ENCODE assay signal across 8 mouse cellular contexts in the genomic region with DNA sequence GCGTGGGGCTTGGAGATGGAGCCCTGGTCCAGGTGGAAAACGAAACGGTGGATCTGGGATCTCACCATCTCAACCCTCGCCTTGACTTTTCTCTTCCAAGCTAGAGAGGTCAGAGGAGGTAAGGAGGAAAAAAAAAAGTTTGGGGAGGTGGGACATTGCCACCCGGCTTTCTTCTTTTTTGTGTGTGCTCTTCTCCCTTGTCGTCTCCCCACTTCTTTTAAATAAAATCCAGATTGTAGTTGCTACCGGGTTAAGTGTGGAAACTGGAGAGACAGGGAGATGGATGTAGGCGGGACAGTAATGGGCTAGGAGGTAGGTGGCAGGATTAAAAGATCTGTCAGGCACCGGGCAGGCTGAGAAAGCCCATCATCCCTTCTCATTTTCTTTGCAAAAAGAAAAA. TPM values are rescaled to one million over a fixed set of nuclear protein-coding genes. Genes with fewer than 3 reads are reported as not detected.
A peak's percentile ranks its signal among the peaks of the same experiment; 100 is the strongest.
DNase-seq lines count a peak whose midpoint lies in the region; ATAC-seq and TF ChIP-seq lines count a peak whose summit lies in the region.

No protein-coding gene starts in this region.

- no peaks in the 10 kb centered on the region for H3K9me3 ChIP-seq in kidney, embryonic 15.5 days (replicated peaks)
- no peaks in the 10 kb centered on the region for H3K9me3 ChIP-seq in embryonic facial prominence, embryonic 15.5 days (replicated peaks)
- H3K9me3 ChIP-seq in intestine, embryonic 14.5 days (ENCODE audit: control insufficient read depth, low read length) = no peaks in the 10 kb centered on the region

- H3K4me3 ChIP-seq in kidney, embryonic 15.5 days (replicated peaks) = peak overlapping the region; percentile 67
- H3K4me3 ChIP-seq in embryonic facial prominence, embryonic 15.5 days (replicated peaks) = peak overlapping the region; percentile 61
- peak overlapping the region; percentile 58 for H3K4me3 ChIP-seq in intestine, embryonic 14.5 days (ENCODE audit: low read depth, low read length)
- peak overlapping the region; percentile 27 for H3K4me3 ChIP-seq in myocyte

- no peaks in the 10 kb centered on the region for H3K79me2 ChIP-seq in myocyte (ENCODE audit: control insufficient read depth, insufficient read depth)

- H3K36me3 ChIP-seq in kidney, embryonic 15.5 days = no peaks in the 10 kb centered on the region
- no peaks in the 10 kb centered on the region for H3K36me3 ChIP-seq in embryonic facial prominence, embryonic 15.5 days
- no peaks in the 10 kb centered on the region for H3K36me3 ChIP-seq in intestine, embryonic 14.5 days (ENCODE audit: control insufficient read depth, insufficient read depth, low read length)
- no peaks in the 10 kb centered on the region for H3K36me3 ChIP-seq in myocyte (ENCODE audit: control insufficient read depth, insufficient read depth)

- H3K27me3 ChIP-seq in kidney, embryonic 15.5 days = no peaks in the 10 kb centered on the region
- H3K27me3 ChIP-seq in embryonic facial prominence, embryonic 15.5 days = no peaks in the 10 kb centered on the region
- no peaks in the 10 kb centered on the region for H3K27me3 ChIP-seq in intestine, embryonic 14.5 days (replicated peaks; ENCODE audit: control insufficient read depth, insufficient read depth, low read length)
- H3K27me3 ChIP-seq in myocyte (ENCODE audit: control insufficient read depth, insufficient read depth, insufficient read length) = no peaks in the 10 kb centered on the region

- TF ChIP-seq POLR2A in myocyte (IDR thresholded peaks at IDR 0.05; ENCODE audit: insufficient read length, low read depth) = no peak

- ATAC-seq in kidney, embryonic 15.5 days (replicated peaks; ENCODE audit: low FRiP score) = no peak
- ATAC-seq in embryonic facial prominence, embryonic 15.5 days (ENCODE audit: insufficient number of reproducible peaks, low FRiP score, low TSS enrichment, low read depth) = no peak
- no peak for ATAC-seq in intestine, embryonic 14.5 days (replicated peaks; ENCODE audit: low FRiP score, low TSS enrichment, low read depth)
- ATAC-seq in CD4-positive, CD25-positive, alpha-beta regulatory T cell, adult 4 months = no peak

- peaks cover 18% of the 10 kb centered on the region for H3K4me1 ChIP-seq in kidney, embryonic 15.5 days
- H3K4me1 ChIP-seq in embryonic facial prominence, embryonic 15.5 days = peaks cover 16% of the 10 kb centered on the region; the same call in 1 of the 2 replicates
- 0 out of 2 replicates have a peak, but pooled peaks cover 4% of the 10 kb centered on the region for H3K4me1 ChIP-seq in intestine, embryonic 14.5 days (replicated peaks; ENCODE audit: control insufficient read depth, insufficient read depth, low read length)

- H3K9ac ChIP-seq in kidney, embryonic 15.5 days = peak overlapping the region; percentile 41
- H3K9ac ChIP-seq in embryonic facial prominence, embryonic 15.5 days = peak overlapping the region; percentile 28
- H3K9ac ChIP-seq in intestine, embryonic 14.5 days (ENCODE audit: low read length) = peak overlapping the region; percentile 27

- no peak overlapping the region for H3K27ac ChIP-seq in kidney, embryonic 15.5 days
- peak overlapping the region; percentile 76 for H3K27ac ChIP-seq in embryonic facial prominence, embryonic 15.5 days (replicated peaks)
- no peak overlapping the region for H3K27ac ChIP-seq in intestine, embryonic 14.5 days (ENCODE audit: low read depth)

- no peak overlapping the region for H3ac ChIP-seq in myocyte (ENCODE audit: control insufficient read depth, insufficient read length)

- H3K4me2 ChIP-seq in kidney, embryonic 15.5 days = peak overlapping the region; percentile 88
- peak overlapping the region; percentile 77 for H3K4me2 ChIP-seq in embryonic facial prominence, embryonic 15.5 days (replicated peaks)
- peak overlapping the region; percentile 54 for H3K4me2 ChIP-seq in intestine, embryonic 14.5 days (ENCODE audit: low read length)
- peak overlapping the region; percentile 83 for H3K4me2 ChIP-seq in myocyte (ENCODE audit: low read depth)

- no peak for DNase-seq in kidney, postnatal 36 days
- no peak for DNase-seq in intestine, embryonic 14.5 days (ENCODE audit: low spot score)
- no peak for DNase-seq in thymus, postnatal 10 days (ENCODE audit: low spot score in 2 of 2)
- no peak for DNase-seq in kidney, postnatal 14 days

- under 1% methylated on average over 9 of the region's 9 CpGs for WGBS in kidney, embryonic 15.5 days
- under 1% methylated on average over 9 of the region's 9 CpGs for WGBS in embryonic facial prominence, embryonic 15.5 days
- 0% methylated on average over 9 of the region's 9 CpGs for WGBS in intestine, embryonic 14.5 days

TF ChIP-seq in myocyte, 11 proteins besides CTCF, POLR2A, EP300 and RAD21:
- TF ChIP-seq SRF (IDR thresholded peaks at IDR 0.05; ENCODE audit: control insufficient read depth, insufficient read length, low read depth) (no peak), MAX (IDR thresholded peaks at IDR 0.05; ENCODE audit: low read depth) (no peak)

RNA-seq across cellular contexts. Expression of gene Col11a1, which starts 0.5 kb away (rescaled TPM):
- 9.4 and 15.6 TPM in 2 replicates for polyA plus RNA-seq in kidney, embryonic 15.5 days (2015; fragmentation: Nextera tagmentation; extraction: Ambion mirVana)
- 79.1 and 96.0 TPM in 2 replicates for polyA plus RNA-seq in embryonic facial prominence, embryonic 15.5 days (2015; fragmentation: Nextera tagmentation; extraction: Ambion mirVana)
- polyA plus RNA-seq in intestine, embryonic 14.5 days (2014; fragmentation: Nextera tagmentation; extraction: Ambion mirVana) = 5.4 and 6.0 TPM in 2 replicates
- 0.50 TPM for polyA plus RNA-seq in myocyte (2012; fragmentation: generic; extraction: Trizol)
- not detected for polyA plus RNA-seq in CD4-positive, CD25-positive, alpha-beta regulatory T cell, adult 4 months (2017; shearing (Covaris generic))
